Mouse (Mus musculus): ENCODE results near the gene Sulf2. TPM values are rescaled to one million over a fixed set of nuclear protein-coding genes. Genes with fewer than 3 reads are reported as not detected.
"Not testable (repeated sequence)": the region's sequence is repeated elsewhere in the genome, so short reads cannot be mapped to it uniquely, and the experiment has no call there.

Sulf2 gene
- polyA plus RNA-seq, 1 experiment, result 40.0 TPM

DNA sequence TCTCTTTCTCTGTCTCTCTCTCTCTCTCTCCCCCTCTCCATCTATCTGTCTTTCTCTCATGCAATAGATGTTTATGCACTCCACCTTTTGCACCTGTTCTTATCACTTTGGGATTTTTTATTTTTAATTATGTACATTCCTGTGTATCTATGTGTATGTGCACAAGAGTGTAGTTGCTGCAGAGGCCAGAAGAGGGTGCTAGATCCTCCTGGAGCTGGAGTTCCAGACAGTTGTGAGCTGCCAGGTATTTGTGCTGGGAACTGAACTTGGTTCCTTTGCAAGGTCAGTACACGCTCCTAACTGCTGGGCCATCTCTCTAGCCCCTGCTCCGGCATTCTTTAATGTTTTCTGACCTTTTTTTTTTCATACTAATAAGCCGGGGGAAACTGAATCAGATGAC, 38.0 kb upstream of the Sulf2 start:
- TF ChIP-seq POLR2A (IDR thresholded peaks at IDR 0.05; ENCODE audit: borderline replicate concordance, insufficient read depth, low read length), result no peak
- no peak for TF ChIP-seq CTCF (IDR thresholded peaks at IDR 0.05; ENCODE audit: borderline replicate concordance, insufficient read depth, low read depth, low read length)
- Histone ChIP-seq H3K4me1 (ENCODE audit: control insufficient read depth, insufficient read depth, low read length) (no peaks in the 10 kb centered on the region), H3K27me3 (ENCODE audit: control insufficient read depth, insufficient read depth, low read length) (no peaks in the 10 kb centered on the region), H3K4me3 (replicated peaks; ENCODE audit: insufficient read depth, low read depth, low read length) (no peak overlapping the region), H3K27ac (ENCODE audit: insufficient read depth, low read length) (no peak overlapping the region)
- WGBS, result 58% methylated on average over 3 of the region's 3 CpGs
- DNase-seq, result no peak

DNA sequence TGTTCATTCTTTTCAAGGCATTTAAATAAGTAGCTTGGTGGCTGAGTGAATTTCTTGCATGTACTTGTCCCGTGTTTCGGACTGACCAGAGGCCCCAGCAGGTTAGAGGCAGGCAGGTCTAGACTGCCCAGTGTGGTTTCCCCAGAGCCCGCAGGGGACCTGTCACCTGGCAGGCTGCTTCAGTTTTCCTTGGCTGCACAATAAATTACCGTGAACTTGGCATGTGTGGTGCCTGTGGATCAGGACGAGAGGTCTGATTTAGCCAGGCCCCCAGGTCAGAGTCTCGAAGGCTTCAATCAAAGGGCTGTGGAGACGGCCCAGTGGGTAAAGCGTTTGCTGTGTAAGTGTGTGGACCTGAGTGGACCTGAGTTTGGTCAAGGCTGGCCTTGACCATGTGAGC, 35.4 kb upstream of the Sulf2 start:
- WGBS, result 17% methylated on average over 8 of the region's 8 CpGs
- Histone ChIP-seq H3K27me3 (ENCODE audit: control insufficient read depth, insufficient read depth, low read length) (no peaks in the 10 kb centered on the region), H3K4me3 (replicated peaks; ENCODE audit: insufficient read depth, low read depth, low read length) (no peak overlapping the region), H3K4me1 (ENCODE audit: control insufficient read depth, insufficient read depth, low read length) (no peaks in the 10 kb centered on the region), H3K27ac (ENCODE audit: insufficient read depth, low read length) (no peak overlapping the region)
- TF ChIP-seq POLR2A (IDR thresholded peaks at IDR 0.05; ENCODE audit: borderline replicate concordance, insufficient read depth, low read length), result no peak
- TF ChIP-seq CTCF (IDR thresholded peaks at IDR 0.05; ENCODE audit: borderline replicate concordance, insufficient read depth, low read depth, low read length), result no peak
- DNase-seq, result no peak

DNA sequence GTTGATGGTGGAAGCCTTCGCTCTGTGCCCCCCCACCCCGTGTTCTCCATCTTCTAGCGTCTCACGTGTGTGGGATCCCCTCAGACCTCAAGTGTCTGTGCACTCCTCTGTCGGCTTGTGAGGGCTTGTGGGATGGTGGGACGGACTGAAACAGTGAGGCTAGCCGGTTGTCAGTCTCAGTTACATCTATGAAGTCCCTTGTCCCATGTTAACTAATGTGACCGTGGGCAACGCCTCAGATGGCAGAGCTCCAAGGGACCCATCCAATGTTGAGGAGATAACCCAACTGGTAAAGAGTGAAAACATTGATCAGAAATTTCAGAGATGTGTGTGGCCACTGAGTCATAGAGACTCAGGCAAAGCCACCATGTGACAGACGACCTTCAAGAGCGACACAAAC, 33.7 kb upstream of the Sulf2 start:
- no peak for TF ChIP-seq POLR2A (IDR thresholded peaks at IDR 0.05; ENCODE audit: borderline replicate concordance, insufficient read depth, low read length)
- TF ChIP-seq CTCF (IDR thresholded peaks at IDR 0.05; ENCODE audit: borderline replicate concordance, insufficient read depth, low read depth, low read length), result no peak
- no peak overlapping the region for H3K4me3 ChIP-seq (replicated peaks; ENCODE audit: insufficient read depth, low read depth, low read length)
- DNase-seq, result no peak
- WGBS, result 91% methylated on average over 11 of the region's 11 CpGs
- H3K4me1 ChIP-seq (ENCODE audit: control insufficient read depth, insufficient read depth, low read length), result no peaks in the 10 kb centered on the region
- no peaks in the 10 kb centered on the region for H3K27me3 ChIP-seq (ENCODE audit: control insufficient read depth, insufficient read depth, low read length)
- no peak overlapping the region for H3K27ac ChIP-seq (ENCODE audit: insufficient read depth, low read length)

- H3K4me1 ChIP-seq (ENCODE audit: control insufficient read depth, insufficient read depth, low read length); DNase-seq; H3K4me3 ChIP-seq (replicated peaks; ENCODE audit: insufficient read depth, low read depth, low read length); H3K27ac ChIP-seq (ENCODE audit: insufficient read depth, low read length); H3K27me3 ChIP-seq (ENCODE audit: control insufficient read depth, insufficient read depth, low read length): not testable (repeated sequence)
- WGBS, result 84% methylated on average over 11 of the region's 11 CpGs
These were observed 32.5 kb upstream of the Sulf2 start for GRCm38 (mm10) chr2:166187874-166188453.

GRCm38 (mm10) chr2:166187319-166187718, 31.9 kb upstream of the Sulf2 start:
- H3K27me3 ChIP-seq (ENCODE audit: control insufficient read depth, insufficient read depth, low read length); DNase-seq; H3K4me3 ChIP-seq (replicated peaks; ENCODE audit: insufficient read depth, low read depth, low read length); H3K4me1 ChIP-seq (ENCODE audit: control insufficient read depth, insufficient read depth, low read length); H3K27ac ChIP-seq (ENCODE audit: insufficient read depth, low read length): not testable (repeated sequence)
- 62% methylated on average over 8 of the region's 8 CpGs for WGBS

DNA sequence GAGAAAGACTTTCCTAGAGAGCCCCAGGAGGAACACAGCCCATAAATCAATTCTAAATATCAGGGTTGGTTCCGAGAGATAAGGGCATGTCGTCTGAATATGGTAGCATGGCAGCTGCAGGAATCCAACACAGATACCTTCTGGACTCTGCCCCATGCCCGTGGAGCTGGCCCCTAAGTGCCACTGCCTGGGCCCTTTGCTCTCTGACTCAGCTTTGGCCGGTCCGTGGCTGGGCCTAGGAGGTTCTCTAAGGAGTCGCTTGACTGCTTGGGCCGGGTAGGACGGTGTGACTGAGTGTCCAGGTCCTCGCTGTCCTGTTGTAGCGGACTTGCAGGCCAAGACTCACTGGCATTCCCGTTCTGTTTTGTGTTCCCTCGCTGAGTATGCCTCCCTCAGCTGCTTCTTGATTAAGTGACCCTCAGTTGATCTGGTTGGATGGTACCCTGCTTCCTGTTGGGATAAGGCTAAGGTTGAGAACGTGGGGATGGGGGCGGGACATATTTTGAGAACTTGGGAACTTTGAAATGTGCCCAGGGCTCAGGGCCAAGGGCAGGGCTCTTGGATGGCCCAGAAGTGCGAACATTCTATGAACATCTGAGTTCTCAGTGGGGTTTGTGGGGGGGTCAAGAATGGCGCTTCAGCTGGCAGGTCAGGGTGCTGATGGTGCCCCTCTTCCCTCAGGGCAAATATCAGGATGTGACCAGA, 30.9 kb upstream of the Sulf2 start:
- 82% methylated on average over 16 of the region's 16 CpGs for WGBS
- no peak for DNase-seq

DNA sequence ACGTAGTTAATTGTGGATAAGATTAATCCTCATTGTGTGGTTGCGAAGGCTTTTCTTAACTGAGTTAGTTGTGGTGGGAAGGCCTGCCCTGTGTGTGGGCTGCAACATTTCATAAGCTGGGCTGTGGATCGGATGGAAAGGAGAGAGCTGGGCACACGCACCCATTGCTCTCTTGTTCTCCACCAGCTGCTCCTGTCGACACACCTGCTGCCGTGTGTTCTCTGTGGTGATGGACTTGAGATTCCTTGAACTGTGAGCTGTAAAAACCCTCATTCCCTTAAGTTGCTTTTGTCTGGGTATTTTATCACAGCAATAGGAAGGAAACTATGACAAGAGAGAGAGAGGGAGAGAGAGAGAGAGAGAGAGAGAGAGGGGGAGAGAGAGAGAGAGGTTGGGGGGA, 30.3 kb upstream of the Sulf2 start:
- H3K4me1 ChIP-seq (ENCODE audit: control insufficient read depth, insufficient read depth, low read length), result no peaks in the 10 kb centered on the region
- no peak for DNase-seq
- WGBS, result 89% methylated on average over 6 of the region's 6 CpGs
- H3K27ac ChIP-seq (ENCODE audit: insufficient read depth, low read length), result no peak overlapping the region
- no peaks in the 10 kb centered on the region for H3K27me3 ChIP-seq (ENCODE audit: control insufficient read depth, insufficient read depth, low read length)
- TF ChIP-seq CTCF (IDR thresholded peaks at IDR 0.05; ENCODE audit: borderline replicate concordance, insufficient read depth, low read depth, low read length) (no peak), POLR2A (IDR thresholded peaks at IDR 0.05; ENCODE audit: borderline replicate concordance, insufficient read depth, low read length) (no peak)
- H3K4me3 ChIP-seq (replicated peaks; ENCODE audit: insufficient read depth, low read depth, low read length), result no peak overlapping the region

More for the DNA sequence above, 30.9 kb upstream of the Sulf2 start:
- H3K27ac ChIP-seq (ENCODE audit: insufficient read depth, low read length), result no peak overlapping the region
- TF ChIP-seq CTCF (IDR thresholded peaks at IDR 0.05; ENCODE audit: borderline replicate concordance, insufficient read depth, low read depth, low read length) (no peak), POLR2A (IDR thresholded peaks at IDR 0.05; ENCODE audit: borderline replicate concordance, insufficient read depth, low read length) (no peak)
- no peaks in the 10 kb centered on the region for H3K4me1 ChIP-seq (ENCODE audit: control insufficient read depth, insufficient read depth, low read length)
- H3K27me3 ChIP-seq (ENCODE audit: control insufficient read depth, insufficient read depth, low read length), result no peaks in the 10 kb centered on the region
- no peak overlapping the region for H3K4me3 ChIP-seq (replicated peaks; ENCODE audit: insufficient read depth, low read depth, low read length)

DNA sequence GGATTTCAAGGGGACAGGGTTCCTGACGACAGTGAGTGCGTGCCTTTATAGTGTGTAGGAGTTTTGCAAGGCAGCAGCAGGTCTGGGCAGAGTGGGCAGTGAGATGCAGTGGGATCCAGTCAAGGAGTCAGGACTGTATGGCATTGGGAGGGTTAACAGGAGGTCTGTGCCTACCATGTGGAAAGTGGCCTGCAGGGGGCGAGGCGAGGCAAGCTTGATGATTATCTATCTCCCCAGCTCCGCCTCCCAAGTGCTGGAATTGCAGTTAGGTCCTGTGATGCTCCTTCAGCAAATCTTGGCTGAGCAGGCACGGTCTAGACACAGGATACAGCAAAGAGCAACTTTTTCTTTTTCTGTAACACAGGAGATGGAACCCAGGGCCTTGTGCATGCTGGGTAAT, 29.0 kb upstream of the Sulf2 start:
- no peak for DNase-seq
- TF ChIP-seq POLR2A (IDR thresholded peaks at IDR 0.05; ENCODE audit: borderline replicate concordance, insufficient read depth, low read length), result no peak
- 0 out of 2 replicates have a peak, but pooled peaks have one; percentile 4 for TF ChIP-seq CTCF (IDR thresholded peaks at IDR 0.05; ENCODE audit: borderline replicate concordance, insufficient read depth, low read depth, low read length)
- Histone ChIP-seq H3K4me3 (replicated peaks; ENCODE audit: insufficient read depth, low read depth, low read length) (no peak overlapping the region), H3K27me3 (ENCODE audit: control insufficient read depth, insufficient read depth, low read length) (no peaks in the 10 kb centered on the region), H3K27ac (ENCODE audit: insufficient read depth, low read length) (no peak overlapping the region), H3K4me1 (ENCODE audit: control insufficient read depth, insufficient read depth, low read length) (no peaks in the 10 kb centered on the region)
- 72% methylated on average over 6 of the region's 6 CpGs for WGBS
